Mouse (Mus musculus) brain, embryonic 14.5 days (tissue): Measurements from ENCODE around the gene Gga2.

Experiments
- CTCF ChIP-seq: fragments of 200-500 bp; IDR thresholded peaks from 2 replicates; pipeline ENCODE4 v1.5.1; 2012; ENCODE audit warnings: inconsistent platforms, mild to moderate bottlenecking, moderate library complexity, borderline replicate concordance; ENCODE audit not compliant: insufficient read depth, insufficient read length; ENCODE audit errors: extremely low read depth
- POLR2A ChIP-seq: fragments of 200-500 bp; IDR thresholded peaks from 2 replicates; pipeline ENCODE4 v1.6.1; 2012; ENCODE audit warnings: mild to moderate bottlenecking, inconsistent platforms, borderline replicate concordance; ENCODE audit not compliant: poor library complexity, insufficient read depth, insufficient read length, severe bottlenecking; ENCODE audit errors: extremely low read depth

- no peak for TF ChIP-seq CTCF
- TF ChIP-seq POLR2A, result no peak
Observed at GRCm38 (mm10) chr7:121971698-121972097, 49.3 kb downstream of the Gga2 start.
